Mouse (Mus musculus): ENCODE data around the gene Olfr1065.
"Not testable (repeated sequence)": the region's sequence is repeated elsewhere in the genome, so short reads cannot be mapped to it uniquely, and the experiment has no call there.

Olfr1065 gene

GRCm38 (mm10) chr2:86450491-86450890, at the start of gene Olfr1065:
Gene Olfr1065, minus strand, starts transcription at chr2:86450591.
- ATAC-seq (ENCODE audit: low TSS enrichment): not testable (repeated sequence)

- ATAC-seq (ENCODE audit: low TSS enrichment): no peak
Observed at GRCm38 (mm10) chr2:86487286-86487685, 36.9 kb upstream of the Olfr1065 start, which contains the start of gene Olfr228. Gene Olfr228, minus strand, starts transcription at chr2:86487386.

GRCm38 (mm10) chr2:86464442-86465109, 14.2 kb upstream of the Olfr1065 start:
- ATAC-seq (ENCODE audit: low TSS enrichment): peak; percentile 59; the same call in 1 of the 2 replicates

GRCm38 (mm10) chr2:86460434-86460833, 10.0 kb upstream of the Olfr1065 start:
- no peak for ATAC-seq (ENCODE audit: low TSS enrichment)

- no peak for ATAC-seq (ENCODE audit: low TSS enrichment)
Observed at GRCm38 (mm10) chr2:86456169-86456568, 5.8 kb upstream of the Olfr1065 start, which contains the start of gene Olfr1066. Gene Olfr1066, minus strand, starts transcription at chr2:86456269.

- ATAC-seq (ENCODE audit: low TSS enrichment): not testable (repeated sequence)
Observed at GRCm38 (mm10) chr2:86442101-86442500, 8.3 kb downstream of the Olfr1065 start.

GRCm38 (mm10) chr2:86428511-86428910, 21.9 kb downstream of the Olfr1065 start:
- ATAC-seq (ENCODE audit: low TSS enrichment): not testable (repeated sequence)

- ATAC-seq (ENCODE audit: low TSS enrichment): not testable (repeated sequence)
Observed at GRCm38 (mm10) chr2:86426649-86427048, 23.7 kb downstream of the Olfr1065 start, which contains the start of gene Olfr1062. Gene Olfr1062, minus strand, starts transcription at chr2:86426749.

GRCm38 (mm10) chr2:86413950-86414349, 36.4 kb downstream of the Olfr1065 start, which contains the start of gene Olfr1061:
Gene Olfr1061, minus strand, starts transcription at chr2:86414050.
- no peak for ATAC-seq (ENCODE audit: low TSS enrichment)

GRCm38 (mm10) chr2:86395114-86395513, 55.3 kb downstream of the Olfr1065 start:
- no peak for ATAC-seq (ENCODE audit: low TSS enrichment)

Measured in frontal cortex, adult (tissue).